Mouse (Mus musculus): ENCODE measurements at regions not wholly inside any gene's neighbourhood (a gene's known extent, or its start where the extent isn't known, plus 50 kb on each side); places are given as distances from the start of the nearest gene placed in this dataset.

GRCm38 (mm10) chr16:95189114-95189513, 68.2 kb upstream of the Kcnj15 start:
- in situ Hi-C loops (cut with MboI; ENCODE audit: unreplicated experiment in 2 of 2), result no loop called here

GRCm38 (mm10) chr16:95194151-95194550, 63.2 kb upstream of the Kcnj15 start:
- in situ Hi-C loops (cut with MboI; ENCODE audit: unreplicated experiment in 2 of 2), result loop anchor here in 1 of 2 experiments (10.0 kb wide), 1 partner anchor 381 kb away; no protein-coding TSS in a partner anchor

- in situ Hi-C loops (cut with MboI; ENCODE audit: unreplicated experiment in 2 of 2), result loop anchor here (5.0 to 10.0 kb wide), 2 partner anchors 379 to 771 kb away; no protein-coding TSS in a partner anchor
These were observed 61.2 kb upstream of the Kcnj15 start for GRCm38 (mm10) chr16:95196141-95196540.

GRCm38 (mm10) chr16:95196622-95197021, 60.7 kb upstream of the Kcnj15 start:
- in situ Hi-C loops (cut with MboI; ENCODE audit: unreplicated experiment in 2 of 2), result loop anchor here (5.0 to 10.0 kb wide), 2 partner anchors 378 to 771 kb away; no protein-coding TSS in a partner anchor

- in situ Hi-C loops (cut with MboI; ENCODE audit: unreplicated experiment in 2 of 2), result loop anchor here (5.0 to 10.0 kb wide), 2 partner anchors 376 to 768 kb away; no protein-coding TSS in a partner anchor
These were observed 58.4 kb upstream of the Kcnj15 start for GRCm38 (mm10) chr16:95198795-95199563.

GRCm38 (mm10) chr16:95202126-95202883, 55.1 kb upstream of the Kcnj15 start:
- in situ Hi-C loops (cut with MboI; ENCODE audit: unreplicated experiment in 2 of 2), result loop anchor here (5.0 to 10.0 kb wide), 3 partner anchors 140 to 762 kb away; no protein-coding TSS in a partner anchor

- in situ Hi-C loops (cut with MboI; ENCODE audit: unreplicated experiment in 2 of 2), result loop anchor here (5.0 to 10.0 kb wide), 3 partner anchors 139 to 762 kb away; no protein-coding TSS in a partner anchor
These were observed 54.3 kb upstream of the Kcnj15 start for GRCm38 (mm10) chr16:95203026-95203425.

GRCm38 (mm10) chr16:95203790-95204189, 53.6 kb upstream of the Kcnj15 start:
- in situ Hi-C loops (cut with MboI; ENCODE audit: unreplicated experiment in 2 of 2), result loop anchor here (5.0 to 10.0 kb wide), 3 partner anchors 139 to 761 kb away; no protein-coding TSS in a partner anchor

- in situ Hi-C loops (cut with MboI; ENCODE audit: unreplicated experiment in 2 of 2), result loop anchor here (5.0 to 10.0 kb wide), 3 partner anchors 138 to 760 kb away; no protein-coding TSS in a partner anchor
These were observed 52.9 kb upstream of the Kcnj15 start for GRCm38 (mm10) chr16:95204507-95204906.

GRCm38 (mm10) chr16:95206445-95206844, 50.9 kb upstream of the Kcnj15 start:
- in situ Hi-C loops (cut with MboI; ENCODE audit: unreplicated experiment in 2 of 2), result loop anchor here in 1 of 2 experiments (10.0 kb wide), 1 partner anchor 758 kb away; no protein-coding TSS in a partner anchor

GRCm38 (mm10) chr16:95207547-95207946, 49.8 kb upstream of the Kcnj15 start:
- in situ Hi-C loops (cut with MboI; ENCODE audit: unreplicated experiment in 2 of 2), result loop anchor here in 1 of 2 experiments (10.0 kb wide), 1 partner anchor 757 kb away; no protein-coding TSS in a partner anchor

Data from v-Abl transformed pro-B cells (cell line).